Comparison of ENCODE assay signal across 23 mouse cellular contexts in the genomic region with DNA sequence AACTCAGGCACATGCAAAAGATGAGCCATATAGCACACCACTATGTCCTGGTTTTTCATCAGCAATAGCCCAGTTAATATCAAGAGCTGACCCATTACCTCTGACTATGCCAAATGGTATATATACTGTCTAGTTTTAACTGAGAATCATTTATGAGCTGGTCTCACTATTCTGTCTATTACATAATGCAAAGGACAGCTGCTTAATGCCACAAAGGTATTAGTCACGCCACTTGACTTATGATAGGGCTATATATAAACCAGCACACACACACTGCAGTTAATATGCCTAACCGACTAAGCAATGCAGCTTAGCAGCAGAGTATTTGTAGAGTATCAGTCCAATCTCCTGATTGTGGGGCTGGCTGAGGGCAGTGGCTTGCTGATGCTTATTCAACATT.
DNase-seq lines count a peak whose midpoint lies in the region; ATAC-seq and TF ChIP-seq lines count a peak whose summit lies in the region.
"Had no signal": no experiment of that assay in that cellular context is flagged by ENCODE, and none has a peak within 500 bp of the region (broad histone marks: within the 10 kb centered on the region; RNA-seq: fewer than 3 reads in every experiment).

No protein-coding gene starts in this region.

- H3K36me3 ChIP-seq in hindbrain, embryonic 16.5 days (ENCODE audit: control insufficient read depth, insufficient read depth, low read length): no peaks in the 10 kb centered on the region
- no peaks in the 10 kb centered on the region for H3K36me3 ChIP-seq in hindbrain, postnatal 0 days (ENCODE audit: insufficient read depth, low read length)
- H3K36me3 ChIP-seq in midbrain, embryonic 15.5 days (replicated peaks): no peaks in the 10 kb centered on the region
- H3K36me3 ChIP-seq in midbrain, embryonic 10.5 days: no peaks in the 10 kb centered on the region
- H3K36me3 ChIP-seq: embryonic facial prominence, embryonic 12.5 days; embryonic facial prominence, embryonic 15.5 days; hindbrain, embryonic 10.5 days had no signal

- DNase-seq in hindbrain, postnatal 0 days (ENCODE audit: low spot score): no peak
- no peak for DNase-seq in midbrain, embryonic 10.5 days (ENCODE audit: low spot score)
- DNase-seq in retina, adult 2 months (ENCODE audit: low read depth, low spot score): peak; percentile 6
- DNase-seq in retina, postnatal 1 day: no peak
- DNase-seq in heart, postnatal 10 days: no peak
- DNase-seq: adrenal gland, adult 2 months; adrenal gland, postnatal 14 days; cerebellum, adult 11 months; cerebellum, adult 2 months; cerebellum, adult 9-11 months; cerebellum, postnatal 25 days; forebrain, postnatal 0 days; gastrocnemius, adult 2 months; gastrocnemius, postnatal 14 days; heart, postnatal 36 days had no signal

- intact Hi-C loops in heart, postnatal 10 days (cut with DNase I): no loop called here

- no peaks in the 10 kb centered on the region; the same call in 1 of the 2 replicates for H3K4me1 ChIP-seq in hindbrain, embryonic 16.5 days (ENCODE audit: control insufficient read depth, insufficient read depth, low read depth, low read length)
- no peaks in the 10 kb centered on the region for H3K4me1 ChIP-seq in hindbrain, postnatal 0 days (ENCODE audit: insufficient read depth, low read length)
- no peaks in the 10 kb centered on the region for H3K4me1 ChIP-seq in midbrain, embryonic 15.5 days
- no peaks in the 10 kb centered on the region for H3K4me1 ChIP-seq in midbrain, embryonic 10.5 days
- H3K4me1 ChIP-seq: hindbrain, embryonic 10.5 days had no signal

- 64% methylated on average over 2 of the region's 2 CpGs for WGBS in hindbrain, embryonic 16.5 days
- 66% methylated on average over 2 of the region's 2 CpGs for WGBS in hindbrain, postnatal 0 days
- WGBS in midbrain, embryonic 15.5 days: 59% methylated on average over 2 of the region's 2 CpGs
- 81% methylated on average over 2 of the region's 2 CpGs for WGBS in midbrain, embryonic 10.5 days

- H3K9ac ChIP-seq in hindbrain, embryonic 16.5 days (ENCODE audit: low read depth, low read length): no peak overlapping the region
- no peak overlapping the region for H3K9ac ChIP-seq in hindbrain, postnatal 0 days (replicated peaks; ENCODE audit: low read length)
- no peak overlapping the region for H3K9ac ChIP-seq in midbrain, embryonic 15.5 days
- H3K9ac ChIP-seq: embryonic facial prominence, embryonic 12.5 days; embryonic facial prominence, embryonic 15.5 days; forebrain, postnatal 0 days had no signal

- H3K27ac ChIP-seq in hindbrain, embryonic 16.5 days (ENCODE audit: low read depth, low read length): no peak overlapping the region
- no peak overlapping the region for H3K27ac ChIP-seq in hindbrain, postnatal 0 days
- no peak overlapping the region for H3K27ac ChIP-seq in midbrain, embryonic 15.5 days
- H3K27ac ChIP-seq in midbrain, embryonic 10.5 days (replicated peaks): no peak overlapping the region
- H3K27ac ChIP-seq: embryonic facial prominence, embryonic 12.5 days; embryonic facial prominence, embryonic 15.5 days; gastrocnemius, adult 2 months; hindbrain, embryonic 10.5 days had no signal

- 0 out of 2 replicates have a peak, but pooled peaks have one; percentile 26 for ATAC-seq in hindbrain, embryonic 16.5 days
- ATAC-seq in hindbrain, postnatal 0 days: no peak
- 0 out of 2 replicates have a peak, but pooled peaks have one; percentile 11 for ATAC-seq in midbrain, embryonic 15.5 days (replicated peaks)
- ATAC-seq: CD4-positive, CD25-positive, alpha-beta regulatory T cell, adult 4 months; forebrain, embryonic 14.5 days; forebrain, postnatal 0 days had no signal

- no peak overlapping the region for H3K4me2 ChIP-seq in hindbrain, embryonic 16.5 days (ENCODE audit: low read length)
- H3K4me2 ChIP-seq in hindbrain, postnatal 0 days (ENCODE audit: low read depth, low read length): no peak overlapping the region
- H3K4me2 ChIP-seq in midbrain, embryonic 15.5 days: no peak overlapping the region
- H3K4me2 ChIP-seq: embryonic facial prominence, embryonic 12.5 days; embryonic facial prominence, embryonic 15.5 days; heart, embryonic 11.5 days had no signal

- no peak overlapping the region for H3K4me3 ChIP-seq in hindbrain, embryonic 16.5 days (ENCODE audit: low read length)
- H3K4me3 ChIP-seq in hindbrain, postnatal 0 days (ENCODE audit: low read length): no peak overlapping the region
- H3K4me3 ChIP-seq in midbrain, embryonic 15.5 days: no peak overlapping the region
- H3K4me3 ChIP-seq in midbrain, embryonic 10.5 days: no peak overlapping the region
- H3K4me3 ChIP-seq: embryonic facial prominence, embryonic 12.5 days; embryonic facial prominence, embryonic 15.5 days; gastrocnemius, adult 2 months; hindbrain, embryonic 10.5 days had no signal

- no peaks in the 10 kb centered on the region for H3K27me3 ChIP-seq in hindbrain, embryonic 16.5 days (replicated peaks; ENCODE audit: control insufficient read depth, insufficient read depth, low read length)
- H3K27me3 ChIP-seq in hindbrain, postnatal 0 days (ENCODE audit: insufficient read depth, low read length): no peaks in the 10 kb centered on the region
- H3K27me3 ChIP-seq in midbrain, embryonic 15.5 days (replicated peaks): no peaks in the 10 kb centered on the region
- H3K27me3 ChIP-seq in midbrain, embryonic 10.5 days (ENCODE audit: low read depth, poor library complexity, severe bottlenecking): no peaks in the 10 kb centered on the region
- H3K27me3 ChIP-seq: embryonic facial prominence, embryonic 12.5 days; embryonic facial prominence, embryonic 15.5 days had no signal

- no peak for TF ChIP-seq CTCF in hindbrain, postnatal 0 days (IDR thresholded peaks at IDR 0.05; ENCODE audit: low read depth)

- H3K9me3 ChIP-seq in hindbrain, embryonic 16.5 days (ENCODE audit: control insufficient read depth, low read length): no peaks in the 10 kb centered on the region
- no peaks in the 10 kb centered on the region for H3K9me3 ChIP-seq in hindbrain, postnatal 0 days (ENCODE audit: low read length)
- H3K9me3 ChIP-seq in midbrain, embryonic 15.5 days: no peaks in the 10 kb centered on the region
- H3K9me3 ChIP-seq in midbrain, embryonic 10.5 days (replicated peaks): no peaks in the 10 kb centered on the region
- H3K9me3 ChIP-seq: embryonic facial prominence, embryonic 12.5 days; embryonic facial prominence, embryonic 15.5 days; hindbrain, embryonic 10.5 days had no signal
